Mouse (Mus musculus) hindbrain, embryonic 14.5 days (tissue): ENCODE measurements around the gene Zkscan3. TPM values are rescaled to one million over a fixed set of nuclear protein-coding genes. Genes with fewer than 3 reads are reported as not detected.

Experiments used
- ATAC-seq: fragments of 200-750 bp; cut with Nextera tagmentation; 2 replicates; pipeline ENCODE4 v1.8.0; 2017; ENCODE audit warnings: moderate number of reproducible peaks, mild to moderate bottlenecking, moderate TSS enrichment, moderate library complexity; ENCODE audit not compliant: low FRiP score
- DNase-seq: peaks from one replicate; pipeline ENCODE4 v3.0.0-alpha.2; 2015; ENCODE audit warnings: low spot score
- H3K27ac ChIP-seq: fragments of 300-500 bp; sonication (generic); 2 replicates; pipeline ENCODE4 v1.5.1; 2014; ENCODE audit warnings: mild to moderate bottlenecking, moderate library complexity
- H3K27me3 ChIP-seq: fragments of 300-500 bp; sonication (generic); 2 replicates; pipeline ENCODE4 v1.6.1; 2014; ENCODE audit warnings: mild to moderate bottlenecking, low read length, mixed read lengths; ENCODE audit not compliant: control insufficient read depth, insufficient read depth
- H3K36me3 ChIP-seq: fragments of 300-500 bp; sonication (generic); replicated peaks from 2 replicates; pipeline ENCODE4 v1.6.1; 2014; ENCODE audit not compliant: control insufficient read depth, insufficient read depth
- H3K4me1 ChIP-seq: fragments of 300-500 bp; sonication (generic); replicated peaks from 2 replicates; pipeline ENCODE4 v1.6.1; 2014; ENCODE audit warnings: antibody characterized with exemption, low read length, mixed read lengths; ENCODE audit not compliant: control insufficient read depth, insufficient read depth
- H3K4me2 ChIP-seq: fragments of 300-500 bp; sonication (generic); replicated peaks from 2 replicates; pipeline ENCODE4 v1.6.1; 2014; ENCODE audit warnings: mild to moderate bottlenecking, moderate library complexity
- H3K4me3 ChIP-seq: fragments of 300-500 bp; sonication (generic); replicated peaks from 2 replicates; pipeline ENCODE4 v1.5.1; 2014; ENCODE audit warnings: mild to moderate bottlenecking, low read length
- H3K9ac ChIP-seq: fragments of 300-500 bp; sonication (generic); 2 replicates; pipeline ENCODE4 v1.6.1; 2014
- H3K9me3 ChIP-seq: fragments of 300-500 bp; sonication (generic); 2 replicates; pipeline ENCODE4 v1.6.1; 2016; ENCODE audit warnings: low read length; ENCODE audit not compliant: control insufficient read depth
- WGBS: fragments of 180-500 bp; shearing (Covaris S2); extraction: QIAGEN DNeasy Blood & Tissue Kit; methylation state at CpG from one replicate; pipeline ENCODE4 v1.1.7; 2014; 5-methylcytosine and 5-hydroxymethylcytosine counted together
- polyA plus RNA-seq: library from polyadenylated mRNA; unstranded; fragments of >200 nt; fragmentation: Nextera tagmentation; extraction: Ambion mirVana; gene quantifications from 2 replicates; pipeline ENCODE4 v1.2.1, GENCODE M21; 2014

Zkscan3 gene
- polyA plus RNA-seq: 55.8 and 59.7 TPM in 2 replicates

- peaks cover 18% of the 10 kb centered on the region for H3K4me1 ChIP-seq
- H3K27me3 ChIP-seq: no peaks in the 10 kb centered on the region
- peak within 1 kb of the TSS; percentile 84 for H3K4me3 ChIP-seq
- peaks cover 10% of the 10 kb centered on the region for H3K36me3 ChIP-seq
- peak within 1 kb of the TSS; percentile 83 for H3K9ac ChIP-seq
- no peaks in the 10 kb centered on the region for H3K9me3 ChIP-seq
- peak; percentile 85 for DNase-seq
- under 1% methylated on average over 35 of the region's 35 CpGs for WGBS
- ATAC-seq: peak; percentile 96
- peak within 1 kb of the TSS; percentile 91 for H3K4me2 ChIP-seq
- H3K27ac ChIP-seq: peak within 1 kb of the TSS; percentile 48; the same call in 1 of the 2 replicates
Measured at GRCm38 (mm10) chr13:21402287-21402846, at the start of gene Zkscan3. Gene Zkscan3, minus strand, starts transcription at chr13:21402755.

GRCm38 (mm10) chr13:21447856-21448614 lies 45.5 kb upstream of the Zkscan3 start:
- DNase-seq (no peak), ATAC-seq (no peak)
- Histone ChIP-seq H3K36me3 (peaks cover 66% of the 10 kb centered on the region), H3K27me3 (no peaks in the 10 kb centered on the region), H3K9me3 (no peaks in the 10 kb centered on the region), H3K27ac (no peak overlapping the region), H3K4me1 (peaks cover 9% of the 10 kb centered on the region), H3K9ac (no peak overlapping the region), H3K4me3 (no peak overlapping the region), H3K4me2 (no peak overlapping the region)
- WGBS: 87% methylated on average over 16 of the region's 16 CpGs

GRCm38 (mm10) chr13:21446796-21447195 lies 44.2 kb upstream of the Zkscan3 start:
- no peak overlapping the region for H3K9ac ChIP-seq
- no peak overlapping the region for H3K4me2 ChIP-seq
- no peaks in the 10 kb centered on the region for H3K9me3 ChIP-seq
- DNase-seq (no peak), ATAC-seq (no peak)
- no peaks in the 10 kb centered on the region for H3K4me1 ChIP-seq
- H3K27ac ChIP-seq: no peak overlapping the region
- H3K4me3 ChIP-seq: no peak overlapping the region
- 88% methylated on average over 9 of the region's 9 CpGs for WGBS
- peaks cover 72% of the 10 kb centered on the region for H3K36me3 ChIP-seq
- H3K27me3 ChIP-seq: no peaks in the 10 kb centered on the region

GRCm38 (mm10) chr13:21441207-21441572 lies 38.6 kb upstream of the Zkscan3 start:
- Histone ChIP-seq H3K36me3 (peaks cover 37% of the 10 kb centered on the region), H3K4me1 (peaks cover 13% of the 10 kb centered on the region), H3K27ac (peak overlapping the region; percentile 69; the same call in 1 of the 2 replicates), H3K9me3 (no peaks in the 10 kb centered on the region), H3K4me2 (peak overlapping the region; percentile 83), H3K4me3 (peak overlapping the region; percentile 43), H3K9ac (peak overlapping the region; percentile 71), H3K27me3 (no peaks in the 10 kb centered on the region)
- DNase-seq (no peak), ATAC-seq (peak; percentile 7; the same call in 1 of the 2 replicates)
- 19% methylated on average over 10 of the region's 10 CpGs for WGBS

GRCm38 (mm10) chr13:21440503-21441206 lies 38.1 kb upstream of the Zkscan3 start, which contains the start of gene Pgbd1:
Gene Pgbd1, minus strand, starts transcription at chr13:21441058.
- H3K36me3 ChIP-seq: peaks cover 32% of the 10 kb centered on the region
- peaks cover 13% of the 10 kb centered on the region for H3K4me1 ChIP-seq
- ATAC-seq: peak; percentile 94
- H3K27me3 ChIP-seq: no peaks in the 10 kb centered on the region
- peak within 1 kb of the TSS; percentile 83 for H3K4me2 ChIP-seq
- peak within 1 kb of the TSS; percentile 69 for H3K27ac ChIP-seq
- peak; percentile 79 for DNase-seq
- peak within 1 kb of the TSS; percentile 43 for H3K4me3 ChIP-seq
- H3K9ac ChIP-seq: peak within 1 kb of the TSS; percentile 71
- H3K9me3 ChIP-seq: no peaks in the 10 kb centered on the region
- WGBS: under 1% methylated on average over 32 of the region's 32 CpGs

- ATAC-seq: no peak
- Histone ChIP-seq H3K9me3 (no peaks in the 10 kb centered on the region), H3K4me1 (peaks cover 6% of the 10 kb centered on the region; the same call in 1 of the 2 replicates), H3K4me2 (no peak overlapping the region), H3K27ac (no peak overlapping the region), H3K9ac (no peak overlapping the region), H3K4me3 (no peak overlapping the region), H3K36me3 (no peaks in the 10 kb centered on the region), H3K27me3 (no peaks in the 10 kb centered on the region)
- DNase-seq: no peak
- WGBS: 90% methylated on average over 4 of the region's 4 CpGs
Measured at GRCm38 (mm10) chr13:21435476-21435875, 32.9 kb upstream of the Zkscan3 start.

- WGBS: 100% methylated on average over 1 of the region's 1 CpGs
- no peak for ATAC-seq
- H3K27me3 ChIP-seq: no peaks in the 10 kb centered on the region
Measured at GRCm38 (mm10) chr13:21427631-21428030, 25.1 kb upstream of the Zkscan3 start.

GRCm38 (mm10) chr13:21423301-21423700 lies 20.7 kb upstream of the Zkscan3 start:
- no peaks in the 10 kb centered on the region for H3K9me3 ChIP-seq
- no peak overlapping the region for H3K9ac ChIP-seq
- H3K27me3 ChIP-seq: no peaks in the 10 kb centered on the region
- no peak overlapping the region for H3K4me2 ChIP-seq
- H3K36me3 ChIP-seq: no peaks in the 10 kb centered on the region
- ATAC-seq: no peak
- H3K4me3 ChIP-seq: no peak overlapping the region
- 67% methylated on average over 5 of the region's 5 CpGs for WGBS
- no peak for DNase-seq
- H3K4me1 ChIP-seq: no peaks in the 10 kb centered on the region
- no peak overlapping the region for H3K27ac ChIP-seq

More at GRCm38 (mm10) chr13:21427631-21428030, 25.1 kb upstream of the Zkscan3 start:
- no peak for DNase-seq
- Histone ChIP-seq H3K4me3 (no peak overlapping the region), H3K4me2 (no peak overlapping the region), H3K36me3 (no peaks in the 10 kb centered on the region), H3K9ac (no peak overlapping the region), H3K27ac (no peak overlapping the region), H3K4me1 (no peaks in the 10 kb centered on the region), H3K9me3 (no peaks in the 10 kb centered on the region)

GRCm38 (mm10) chr13:21418865-21419264 lies 16.3 kb upstream of the Zkscan3 start:
- no peak for ATAC-seq

More at GRCm38 (mm10) chr13:21418865-21419264, 16.3 kb upstream of the Zkscan3 start:
- no peak overlapping the region for H3K4me2 ChIP-seq
- H3K4me3 ChIP-seq: no peak overlapping the region
- no peaks in the 10 kb centered on the region for H3K9me3 ChIP-seq
- no peaks in the 10 kb centered on the region for H3K27me3 ChIP-seq
- DNase-seq: no peak
- no peaks in the 10 kb centered on the region for H3K4me1 ChIP-seq
- H3K27ac ChIP-seq: no peak overlapping the region
- H3K36me3 ChIP-seq: no peaks in the 10 kb centered on the region
- WGBS: 66% methylated on average over 6 of the region's 6 CpGs
- H3K9ac ChIP-seq: no peak overlapping the region
